Mouse (Mus musculus): Measurements from ENCODE around the gene Trmt1. TPM values are rescaled to one million over a fixed set of nuclear protein-coding genes. Genes with fewer than 3 reads are reported as not detected.
"Not testable (repeated sequence)": the region's sequence is repeated elsewhere in the genome, so short reads cannot be mapped to it uniquely, and the experiment has no call there.

Gene Trmt1
- total and polyA plus RNA-seq, 3 experiments = 77.0 to 160 (median 157) TPM

- H3K79me2 ChIP-seq (replicated peaks; ENCODE audit: control insufficient read depth, extremely low read depth, insufficient read depth, poor library complexity, severe bottlenecking) = peaks cover 3% of the 10 kb centered on the region
- peaks cover 35 to 53% of the 10 kb centered on the region in 2 experiments for H3K36me3 ChIP-seq (replicated peaks in 1 of 2; ENCODE audit: control insufficient read depth in 1 of 2, insufficient read depth in 1 of 2, low read length in 1 of 2)
- in situ Hi-C loops (cut with MboI; ENCODE audit: low pct_ligation_motif_present, low pct_unique_long_range_greater_than_20kb, low sequenced_read_pairs) = no loop called here
- H3K9me3 ChIP-seq (replicated peaks; ENCODE audit: low read length) = no peaks in the 10 kb centered on the region
- no peak overlapping the region for H3K9ac ChIP-seq (ENCODE audit: insufficient read depth, low read depth)
- TF ChIP-seq ZC3H11A (IDR thresholded peaks at IDR 0.05; ENCODE audit: low read depth, low read length) = no peak
- TF ChIP-seq NRF1 (IDR thresholded peaks at IDR 0.05; ENCODE audit: low read depth, low read length) = no peak
- no peak for TF ChIP-seq RCOR1 (conservative IDR thresholded peaks at IDR 0.05; ENCODE audit: low read depth, low read length)
- TF ChIP-seq JUN (IDR thresholded peaks at IDR 0.05; ENCODE audit: insufficient read depth, low read depth, low read length) = no peak
- no peak for TF ChIP-seq KAT2A (IDR thresholded peaks at IDR 0.05; ENCODE audit: insufficient replicate concordance, low read length)
- TF ChIP-seq ELF1 (IDR thresholded peaks at IDR 0.05; ENCODE audit: low read depth, low read length) = no peak
- no peak for TF ChIP-seq USF2 (conservative IDR thresholded peaks at IDR 0.05; ENCODE audit: low read depth, low read length)
- TF ChIP-seq ZKSCAN1 (IDR thresholded peaks at IDR 0.05; ENCODE audit: borderline replicate concordance, low read depth, low read length) = no peak
- TF ChIP-seq MAX (IDR thresholded peaks at IDR 0.05; ENCODE audit: low read length) = no peak
- TF ChIP-seq IRF4 (IDR thresholded peaks at IDR 0.05; ENCODE audit: low read depth, low read length) = no peak
- TF ChIP-seq ETS1 (conservative IDR thresholded peaks at IDR 0.05; ENCODE audit: low read depth, low read length) = no peak
- TF ChIP-seq ZNF384 (IDR thresholded peaks at IDR 0.05; ENCODE audit: low read depth, low read length) = no peak
- no peak for TF ChIP-seq POLR2A (IDR thresholded peaks at IDR 0.05; ENCODE audit: low read depth, low read length)
- no peak for TF ChIP-seq NELFE (IDR thresholded peaks at IDR 0.05; ENCODE audit: low read depth, low read length)
- no peak for TF ChIP-seq GABPA (IDR thresholded peaks at IDR 0.05; ENCODE audit: insufficient replicate concordance, low read depth, low read length)
- TF ChIP-seq TCF12 (IDR thresholded peaks at IDR 0.05; ENCODE audit: low read depth, low read length) = no peak
- TF ChIP-seq PAX5 (IDR thresholded peaks at IDR 0.05; ENCODE audit: low read length) = no peak
- TF ChIP-seq CTCF (conservative IDR thresholded peaks at IDR 0.05 in 1 of 2, IDR thresholded peaks at IDR 0.05 in 1 of 2; ENCODE audit: low read depth in 2 of 2, low read length in 2 of 2) = no peak
- TF ChIP-seq MYC (IDR thresholded peaks at IDR 0.05; ENCODE audit: low read depth, low read length) = no peak
- H3K27me3 ChIP-seq (replicated peaks) = no peaks in the 10 kb centered on the region
- H3K27ac ChIP-seq (ENCODE audit: insufficient read depth, low read depth) = no peak overlapping the region
- no peak for DNase-seq (ENCODE audit: extremely low read depth)
- H3K4me1 ChIP-seq (ENCODE audit: control insufficient read depth in 1 of 2, insufficient read depth in 2 of 2) = peaks cover 3 to 26% of the 10 kb centered on the region in 2 experiments; a peak in 2 of 4 replicates
- H3K4me3 ChIP-seq (replicated peaks in 1 of 3; ENCODE audit: low read depth in 2 of 3, low read length in 2 of 3, poor library complexity in 1 of 3) = no peak overlapping the region
- dilution Hi-C loops (cut with MboI; ENCODE audit: extremely low pct_ligation_motif_present, extremely low pct_unique_long_range_greater_than_20kb, low sequenced_read_pairs) = no loop called here
- no peak overlapping the region for H3K4me2 ChIP-seq (ENCODE audit: insufficient read depth, low read depth, poor library complexity, severe bottlenecking)
Observed at GRCm38 (mm10) chr8:84668731-84669485, 17.2 kb upstream of the Trmt1 start.

- Histone ChIP-seq H3K4me1 (ENCODE audit: control insufficient read depth in 1 of 2, insufficient read depth in 2 of 2) (peaks cover 3 to 26% of the 10 kb centered on the region in 2 experiments; a peak in 2 of 4 replicates), H3K36me3 (replicated peaks in 1 of 2; ENCODE audit: control insufficient read depth in 1 of 2, insufficient read depth in 1 of 2, low read length in 1 of 2) (peaks cover 49 to 67% of the 10 kb centered on the region in 2 experiments)
- dilution Hi-C loops (cut with MboI; ENCODE audit: extremely low pct_ligation_motif_present, extremely low pct_unique_long_range_greater_than_20kb, low sequenced_read_pairs); H3K4me3 ChIP-seq (replicated peaks in 1 of 3; ENCODE audit: low read depth in 2 of 3, low read length in 2 of 3, poor library complexity in 1 of 3); H3K4me2 ChIP-seq (ENCODE audit: insufficient read depth, low read depth, poor library complexity, severe bottlenecking); H3K27me3 ChIP-seq (replicated peaks); H3K79me2 ChIP-seq (replicated peaks; ENCODE audit: control insufficient read depth, extremely low read depth, insufficient read depth, poor library complexity, severe bottlenecking); in situ Hi-C loops (cut with MboI; ENCODE audit: low pct_ligation_motif_present, low pct_unique_long_range_greater_than_20kb, low sequenced_read_pairs); H3K27ac ChIP-seq (ENCODE audit: insufficient read depth, low read depth); H3K9ac ChIP-seq (ENCODE audit: insufficient read depth, low read depth); H3K9me3 ChIP-seq (replicated peaks; ENCODE audit: low read length); DNase-seq (ENCODE audit: extremely low read depth): not testable (repeated sequence)
- 0 out of 2 replicates have a peak, but pooled peaks have one; percentile 29 for TF ChIP-seq POLR2AphosphoS2 (IDR thresholded peaks at IDR 0.05; ENCODE audit: low read depth, low read length)
Observed at GRCm38 (mm10) chr8:84670295-84671006, 15.7 kb upstream of the Trmt1 start.
